Mouse (Mus musculus) left cerebral cortex, postnatal 25 days (tissue): ENCODE results near the gene Mkrn1. TPM values are rescaled to one million over a fixed set of nuclear protein-coding genes. Genes with fewer than 3 reads are reported as not detected.

Source experiments
- total RNA-seq, 2 experiments: library from RNA; stranded (reverse); gene quantifications; 2 replicates each; pipeline ENCODE4 v1.2.3; 2021

Gene Mkrn1
- total RNA-seq, 2 experiments from 2014 or later, result 152 to 154 TPM

Other genes with a start within 250 kb of the Mkrn1 start
- gene Kdm7a, start 213.7 kb downstream of the Mkrn1 start, total RNA-seq, result 10 to 100 TPM; 38.7 to 39.9 TPM
- gene Slc37a3, start 42.8 kb downstream of the Mkrn1 start, total RNA-seq, result 10 to 100 TPM; 72.2 to 75.5 TPM
- gene Rab19, start 39.3 kb downstream of the Mkrn1 start, total RNA-seq, result not detected
- 10 to 100 TPM; 20.2 to 22.0 TPM for gene Dennd2a, start 137.4 kb upstream of the Mkrn1 start, total RNA-seq
- gene Adck2, start 153.4 kb upstream of the Mkrn1 start, total RNA-seq, result 10 to 100 TPM; 28.1 to 31.0 TPM
- under 1 TPM in 1 of 2 experiments, not detected in 1; 0.80 TPM for gene Gm42420, start 165.3 kb upstream of the Mkrn1 start, total RNA-seq
- 100 to 1,000 TPM; 175 to 187 TPM for gene Ndufb2, start 172.1 kb upstream of the Mkrn1 start, total RNA-seq